Mouse (Mus musculus) C2C12 (cell line): ENCODE results near the gene Ripor2. TPM values are rescaled to one million over a fixed set of nuclear protein-coding genes. Genes with fewer than 3 reads are reported as not detected.

ENCODE experiments used
- H3K27me3 ChIP-seq: one replicate; pipeline ENCODE4 v1.6.1; 2011; ENCODE audit not compliant: control insufficient read depth, insufficient read depth, insufficient read length
- H3K36me3 ChIP-seq: one replicate; pipeline ENCODE4 v1.6.1; 2011; ENCODE audit not compliant: control insufficient read depth, insufficient read depth
- H3K4me3 ChIP-seq: one replicate; pipeline ENCODE4 v1.5.1; 2011; ENCODE audit warnings: mild to moderate bottlenecking, control low read depth; ENCODE audit not compliant: poor library complexity, insufficient read depth, severe bottlenecking
- H3K79me2 ChIP-seq: one replicate; pipeline ENCODE4 v1.6.1; 2011; ENCODE audit not compliant: control insufficient read depth, insufficient read depth
- H3K79me3 ChIP-seq: one replicate; pipeline ENCODE4 v1.6.1; 2011; ENCODE audit warnings: low read depth, control low read depth
- H3ac ChIP-seq: one replicate; pipeline ENCODE3; 2011; ENCODE audit warnings: low read depth; ENCODE audit not compliant: control insufficient read depth, insufficient read length
- CEBPB ChIP-seq: IDR thresholded peaks from one replicate; pipeline ENCODE4 v1.6.1; 2011; ENCODE audit warnings: low read depth, mild to moderate bottlenecking, control low read depth, moderate library complexity
- CTCF ChIP-seq: IDR thresholded peaks from one replicate; pipeline ENCODE4 v1.5.1; 2011; ENCODE audit not compliant: control insufficient read depth, insufficient read depth, insufficient read length
- FOSL1 ChIP-seq: IDR thresholded peaks from one replicate; pipeline ENCODE4 v1.8.0; 2011; ENCODE audit warnings: mild to moderate bottlenecking, low read length; ENCODE audit not compliant: poor library complexity, insufficient read depth, severe bottlenecking
- MAX ChIP-seq: IDR thresholded peaks from one replicate; pipeline ENCODE4 v1.6.1; 2011; ENCODE audit warnings: mild to moderate bottlenecking, control low read depth
- MYOD1 ChIP-seq: IDR thresholded peaks from one replicate; pipeline ENCODE4 v1.6.1; 2011; ENCODE audit warnings: low read depth; ENCODE audit not compliant: control insufficient read depth, insufficient read length
- MYOG ChIP-seq: IDR thresholded peaks from one replicate; pipeline ENCODE4 v1.6.1; 2011; ENCODE audit not compliant: control insufficient read depth, insufficient read length; ENCODE audit errors: extremely low read depth
- USF1 ChIP-seq: IDR thresholded peaks from one replicate; pipeline ENCODE4 v1.6.1; 2011; ENCODE audit warnings: low read depth, mild to moderate bottlenecking, control low read depth, moderate library complexity
- polyA plus RNA-seq: library from polyadenylated mRNA; unstranded; fragments of >200 nt; fragmentation: generic; extraction: Trizol; gene quantifications from one replicate; pipeline ENCODE4 v1.2.1, GENCODE M21; 2012; ENCODE audit warnings: missing spikeins

Ripor2 gene
- polyA plus RNA-seq, 1 experiment, result 0.23 TPM

GRCm38 (mm10) chr13:24717677-24718076 is 135.7 kb downstream of the Ripor2 start:
- no peak for TF ChIP-seq MYOD1
- TF ChIP-seq CEBPB, result no peak
- TF ChIP-seq CTCF, result no peak
- no peak for TF ChIP-seq MAX
- TF ChIP-seq MYOG, result no peak
- no peak for TF ChIP-seq FOSL1
- no peak for TF ChIP-seq USF1
- no peaks in the 10 kb centered on the region for H3K27me3 ChIP-seq
- H3K4me3 ChIP-seq, result no peak overlapping the region
- no peak overlapping the region for H3ac ChIP-seq
- no peaks in the 10 kb centered on the region for H3K79me2 ChIP-seq
- H3K36me3 ChIP-seq, result no peaks in the 10 kb centered on the region
- no peaks in the 10 kb centered on the region for H3K79me3 ChIP-seq

- Histone ChIP-seq H3K27me3 (no peaks in the 10 kb centered on the region), H3ac (no peak overlapping the region), H3K4me3 (no peak overlapping the region), H3K36me3 (no peaks in the 10 kb centered on the region), H3K79me3 (no peaks in the 10 kb centered on the region), H3K79me2 (no peaks in the 10 kb centered on the region)
- no peak for TF ChIP-seq FOSL1
- TF ChIP-seq MYOG, result no peak
- no peak for TF ChIP-seq USF1
- TF ChIP-seq MYOD1, result no peak
- no peak for TF ChIP-seq MAX
- no peak for TF ChIP-seq CTCF
- TF ChIP-seq CEBPB, result no peak
Observed at GRCm38 (mm10) chr13:24721502-24721901, 139.5 kb downstream of the Ripor2 start.

GRCm38 (mm10) chr13:24723699-24724394 is 141.9 kb downstream of the Ripor2 start:
- no peak overlapping the region for H3ac ChIP-seq
- no peak overlapping the region for H3K4me3 ChIP-seq
- no peaks in the 10 kb centered on the region for H3K79me2 ChIP-seq
- no peaks in the 10 kb centered on the region for H3K36me3 ChIP-seq
- no peaks in the 10 kb centered on the region for H3K27me3 ChIP-seq
- H3K79me3 ChIP-seq, result no peaks in the 10 kb centered on the region
- TF ChIP-seq CEBPB (no peak), MYOD1 (no peak), MAX (no peak), MYOG (no peak), FOSL1 (no peak), USF1 (no peak), CTCF (no peak)

GRCm38 (mm10) chr13:24724395-24724759 is 142.4 kb downstream of the Ripor2 start:
- Histone ChIP-seq H3K4me3 (no peak overlapping the region), H3K27me3 (no peaks in the 10 kb centered on the region), H3K79me2 (no peaks in the 10 kb centered on the region), H3K36me3 (no peaks in the 10 kb centered on the region), H3K79me3 (no peaks in the 10 kb centered on the region), H3ac (no peak overlapping the region)
- TF ChIP-seq MAX (no peak), MYOD1 (no peak), CTCF (no peak), USF1 (no peak), FOSL1 (no peak), MYOG (no peak), CEBPB (no peak)

GRCm38 (mm10) chr13:24729128-24729527 is 147.1 kb downstream of the Ripor2 start:
- TF ChIP-seq CTCF (no peak), MAX (no peak)

GRCm38 (mm10) chr13:24734502-24734901 is 152.5 kb downstream of the Ripor2 start:
- no peaks in the 10 kb centered on the region for H3K79me3 ChIP-seq
- no peak for TF ChIP-seq FOSL1
- no peak for TF ChIP-seq MYOG
- TF ChIP-seq MYOD1, result no peak
- no peak for TF ChIP-seq CEBPB
- no peak for TF ChIP-seq USF1
- TF ChIP-seq CTCF, result no peak
- no peak for TF ChIP-seq MAX
- no peaks in the 10 kb centered on the region for H3K27me3 ChIP-seq
- H3K79me2 ChIP-seq, result no peaks in the 10 kb centered on the region
- H3ac ChIP-seq, result no peak overlapping the region
- peaks cover 3% of the 10 kb centered on the region for H3K36me3 ChIP-seq
- no peak overlapping the region for H3K4me3 ChIP-seq

More at GRCm38 (mm10) chr13:24729128-24729527, 147.1 kb downstream of the Ripor2 start:
- Histone ChIP-seq H3K79me3 (no peaks in the 10 kb centered on the region), H3K27me3 (no peaks in the 10 kb centered on the region), H3K4me3 (no peak overlapping the region), H3ac (no peak overlapping the region), H3K36me3 (no peaks in the 10 kb centered on the region), H3K79me2 (no peaks in the 10 kb centered on the region)
